Mouse (Mus musculus): ENCODE measurements at regions not wholly inside any gene's neighbourhood (a gene's known extent, or its start where the extent isn't known, plus 50 kb on each side); places are given as distances from the start of the nearest gene placed in this dataset.

DNA sequence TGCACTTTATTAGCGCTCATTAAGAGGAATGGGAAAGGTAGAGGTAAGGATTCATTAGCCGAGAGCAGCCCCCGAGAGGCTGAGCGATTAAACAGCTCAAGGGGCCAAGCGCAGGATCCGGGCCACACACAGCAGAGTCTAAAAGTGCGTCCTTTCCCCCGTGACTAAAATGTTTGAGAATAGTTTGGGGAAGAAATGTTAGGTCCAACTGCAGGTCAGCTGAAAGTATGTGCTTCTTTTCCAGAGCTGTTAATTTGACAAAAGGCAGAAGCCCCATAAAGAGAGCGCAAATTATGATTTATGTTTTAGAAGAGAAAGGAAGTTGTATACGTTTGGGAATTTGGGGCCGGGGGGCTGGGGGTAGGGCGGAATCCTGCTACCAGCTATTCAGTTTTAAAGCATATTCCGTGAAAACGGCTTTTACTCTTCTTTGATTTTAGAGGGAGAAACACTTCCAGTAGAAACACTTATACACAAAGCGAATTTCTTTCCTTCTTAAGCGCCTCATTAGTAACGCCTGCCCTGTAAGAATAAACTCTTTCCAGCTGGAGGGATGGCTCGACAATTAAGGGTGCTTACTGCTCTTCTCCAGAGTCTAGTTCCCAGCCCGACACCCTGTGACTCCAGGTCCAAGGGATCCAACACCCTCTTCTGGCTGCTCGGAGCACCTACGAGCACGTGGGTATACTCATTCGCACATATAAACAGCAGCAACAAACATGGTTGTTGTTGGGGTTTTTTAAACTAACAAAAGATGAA is 210.8 kb upstream of the 1700056E22Rik start:
- no peak overlapping the region for H3K4me3 ChIP-seq (replicated peaks)
- H3K36me3 ChIP-seq = no peaks in the 10 kb centered on the region
- no peaks in the 10 kb centered on the region for H3K27me3 ChIP-seq (replicated peaks)
- no peak for ATAC-seq (ENCODE audit: low FRiP score)
- WGBS = 62% methylated on average over 23 of the region's 23 CpGs
- H3K4me2 ChIP-seq = 0 out of 2 replicates have a peak overlapping the region, but pooled peaks have one; percentile 6
- no peaks in the 10 kb centered on the region for H3K9me3 ChIP-seq (replicated peaks)
- no peaks in the 10 kb centered on the region for H3K4me1 ChIP-seq
- H3K27ac ChIP-seq (replicated peaks) = no peak overlapping the region
- H3K9ac ChIP-seq (replicated peaks) = no peak overlapping the region

DNA sequence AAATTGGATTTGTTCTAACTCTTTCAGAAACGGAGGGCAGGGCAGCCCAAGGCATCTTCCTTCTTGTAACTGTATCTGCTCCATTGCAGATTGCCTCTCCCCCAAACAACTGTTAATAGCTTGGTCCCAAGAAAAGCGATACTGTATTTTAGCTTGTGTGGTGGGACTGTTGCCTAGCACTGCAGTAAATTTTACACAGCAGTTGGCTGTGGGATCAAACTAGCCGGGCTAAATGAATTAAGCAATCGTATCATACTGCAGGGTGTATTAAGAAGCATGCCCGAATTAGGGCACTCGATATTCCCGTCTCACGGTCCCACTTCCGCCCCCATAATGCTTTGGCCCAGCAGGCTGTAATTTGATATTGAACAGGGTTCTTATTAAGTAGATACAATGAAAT is 210.2 kb upstream of the 1700056E22Rik start:
- no peak overlapping the region for H3K9ac ChIP-seq (replicated peaks)
- H3K9me3 ChIP-seq (replicated peaks) = no peaks in the 10 kb centered on the region

DNA sequence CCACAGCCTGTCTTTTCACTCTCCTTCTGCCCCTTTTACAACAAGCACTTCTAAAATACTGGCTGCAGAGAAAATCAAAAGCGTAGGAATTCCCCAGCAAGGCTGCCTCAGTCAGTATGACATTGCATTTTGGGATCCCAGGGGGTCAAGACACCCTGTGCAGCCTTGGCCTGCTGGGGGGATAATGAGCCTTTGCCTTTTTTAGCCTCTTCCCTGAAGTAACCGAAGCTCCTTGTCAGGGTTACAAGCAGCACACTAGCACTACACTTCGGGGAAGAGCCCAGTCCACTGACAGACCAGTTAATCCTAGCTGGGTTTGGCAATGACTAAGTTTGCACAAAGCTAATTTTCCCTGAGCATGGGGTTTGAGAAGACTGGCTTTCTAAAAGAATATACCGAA is 207.7 kb upstream of the 1700056E22Rik start:
- no peak overlapping the region for H3K9ac ChIP-seq (replicated peaks)
- H3K9me3 ChIP-seq (replicated peaks) = no peaks in the 10 kb centered on the region
- ATAC-seq (ENCODE audit: low FRiP score) = no peak
- no peaks in the 10 kb centered on the region for H3K27me3 ChIP-seq (replicated peaks)
- H3K4me3 ChIP-seq (replicated peaks) = no peak overlapping the region
- no peak overlapping the region for H3K4me2 ChIP-seq
- H3K36me3 ChIP-seq = no peaks in the 10 kb centered on the region
- 69% methylated on average over 4 of the region's 4 CpGs for WGBS
- no peaks in the 10 kb centered on the region for H3K4me1 ChIP-seq
- no peak overlapping the region for H3K27ac ChIP-seq (replicated peaks)

More for the DNA sequence above, 210.2 kb upstream of the 1700056E22Rik start:
- WGBS = 60% methylated on average over 9 of the region's 9 CpGs
- H3K4me1 ChIP-seq = no peaks in the 10 kb centered on the region
- no peak overlapping the region for H3K4me3 ChIP-seq (replicated peaks)
- no peak for ATAC-seq (ENCODE audit: low FRiP score)
- no peak overlapping the region for H3K27ac ChIP-seq (replicated peaks)
- H3K36me3 ChIP-seq = no peaks in the 10 kb centered on the region
- H3K4me2 ChIP-seq = 0 out of 2 replicates have a peak overlapping the region, but pooled peaks have one; percentile 6
- no peaks in the 10 kb centered on the region for H3K27me3 ChIP-seq (replicated peaks)

GRCm38 (mm10) chr1:184235131-184235983 is 201.3 kb upstream of the 1700056E22Rik start:
- Histone ChIP-seq H3K9ac (replicated peaks) (peak overlapping the region; percentile 23; the same call in 1 of the 2 replicates), H3K36me3 (no peaks in the 10 kb centered on the region), H3K27ac (replicated peaks) (peak overlapping the region; percentile 25; the same call in 1 of the 2 replicates), H3K27me3 (replicated peaks) (0 out of 2 replicates have a peak, but pooled peaks cover 3% of the 10 kb centered on the region), H3K9me3 (replicated peaks) (no peaks in the 10 kb centered on the region), H3K4me1 (peaks cover 14% of the 10 kb centered on the region; the same call in 1 of the 2 replicates), H3K4me3 (replicated peaks) (peak overlapping the region; percentile 23), H3K4me2 (peak overlapping the region; percentile 58)
- 17% methylated on average over 25 of the region's 25 CpGs for WGBS
- peak; percentile 53; the same call in 1 of the 2 replicates for ATAC-seq (ENCODE audit: low FRiP score)

GRCm38 (mm10) chr1:184234320-184234988 is 200.4 kb upstream of the 1700056E22Rik start:
- no peaks in the 10 kb centered on the region for H3K9me3 ChIP-seq (replicated peaks)
- H3K4me1 ChIP-seq = peaks cover 14% of the 10 kb centered on the region; the same call in 1 of the 2 replicates
- no peaks in the 10 kb centered on the region for H3K36me3 ChIP-seq
- 33% methylated on average over 8 of the region's 8 CpGs for WGBS
- H3K27ac ChIP-seq (replicated peaks) = no peak overlapping the region
- no peak overlapping the region for H3K4me2 ChIP-seq
- ATAC-seq (ENCODE audit: low FRiP score) = no peak
- 0 out of 2 replicates have a peak, but pooled peaks cover 3% of the 10 kb centered on the region for H3K27me3 ChIP-seq (replicated peaks)
- H3K4me3 ChIP-seq (replicated peaks) = no peak overlapping the region
- H3K9ac ChIP-seq (replicated peaks) = no peak overlapping the region

- H3K9ac ChIP-seq (replicated peaks) = no peak overlapping the region
- no peak overlapping the region for H3K4me2 ChIP-seq
- 71% methylated on average over 5 of the region's 5 CpGs for WGBS
- H3K36me3 ChIP-seq = no peaks in the 10 kb centered on the region
- H3K4me1 ChIP-seq = peaks cover 14% of the 10 kb centered on the region; the same call in 1 of the 2 replicates
- H3K27ac ChIP-seq (replicated peaks) = no peak overlapping the region
- H3K27me3 ChIP-seq (replicated peaks) = 0 out of 2 replicates have a peak, but pooled peaks cover 3% of the 10 kb centered on the region
- no peak overlapping the region for H3K4me3 ChIP-seq (replicated peaks)
- ATAC-seq (ENCODE audit: low FRiP score) = no peak
- H3K9me3 ChIP-seq (replicated peaks) = no peaks in the 10 kb centered on the region
Observed at GRCm38 (mm10) chr1:184233741-184234255, 199.7 kb upstream of the 1700056E22Rik start.

DNA sequence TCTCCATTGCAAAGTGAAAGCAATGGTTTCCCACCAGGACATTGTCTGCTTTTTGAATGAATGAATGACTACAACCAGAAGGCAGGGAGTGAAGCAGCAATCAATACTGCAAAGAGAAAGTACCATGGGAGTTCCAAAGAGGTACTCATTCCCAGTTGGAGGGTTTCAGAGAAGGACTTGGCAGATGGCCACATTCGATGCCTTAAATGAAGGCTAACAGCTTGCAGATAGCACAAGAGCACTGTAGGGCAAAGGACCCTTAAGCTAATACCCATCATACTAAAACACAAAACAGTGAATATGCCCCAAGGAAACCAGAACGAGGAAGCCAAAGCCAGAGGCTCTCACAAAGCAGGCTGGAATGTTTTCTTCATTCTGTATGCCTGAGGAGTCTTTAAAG is 188.2 kb upstream of the 1700056E22Rik start:
- no peak for ATAC-seq (ENCODE audit: low FRiP score)
- 66% methylated on average over 2 of the region's 2 CpGs for WGBS
- Histone ChIP-seq H3K27ac (replicated peaks) (no peak overlapping the region), H3K4me1 (no peaks in the 10 kb centered on the region), H3K27me3 (replicated peaks) (no peaks in the 10 kb centered on the region), H3K36me3 (no peaks in the 10 kb centered on the region), H3K4me3 (replicated peaks) (no peak overlapping the region), H3K4me2 (no peak overlapping the region), H3K9ac (replicated peaks) (no peak overlapping the region), H3K9me3 (replicated peaks) (no peaks in the 10 kb centered on the region)

DNA sequence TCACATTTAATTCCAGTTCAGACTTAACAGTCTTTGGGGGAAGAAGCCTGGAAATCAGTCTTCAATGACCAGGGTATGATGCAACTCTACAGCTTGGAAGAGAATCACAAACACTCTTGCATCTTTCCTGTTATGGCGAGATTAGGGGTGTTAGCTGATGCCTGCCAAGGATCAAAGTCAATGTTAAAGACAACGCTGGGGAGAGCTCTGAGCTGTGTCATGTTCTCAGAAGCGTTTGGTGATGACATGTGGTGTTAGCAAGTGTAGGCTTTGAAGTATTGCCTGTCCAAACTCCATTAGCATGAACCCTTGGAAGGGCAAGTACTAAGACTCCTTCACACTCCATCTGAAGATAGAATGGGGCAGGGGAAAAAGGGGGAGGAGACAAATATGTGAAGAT is 187.7 kb upstream of the 1700056E22Rik start:
- Histone ChIP-seq H3K4me3 (replicated peaks) (no peak overlapping the region), H3K36me3 (no peaks in the 10 kb centered on the region), H3K4me1 (no peaks in the 10 kb centered on the region), H3K27me3 (replicated peaks) (no peaks in the 10 kb centered on the region), H3K27ac (replicated peaks) (no peak overlapping the region), H3K4me2 (no peak overlapping the region), H3K9ac (replicated peaks) (no peak overlapping the region), H3K9me3 (replicated peaks) (no peaks in the 10 kb centered on the region)
- no peak for ATAC-seq (ENCODE audit: low FRiP score)
- WGBS = 75% methylated on average over 3 of the region's 3 CpGs

- H3K4me1 ChIP-seq = no peaks in the 10 kb centered on the region
- no peak overlapping the region for H3K27ac ChIP-seq (replicated peaks)
- no peak overlapping the region for H3K4me2 ChIP-seq
- 86% methylated on average over 4 of the region's 4 CpGs for WGBS
- H3K27me3 ChIP-seq (replicated peaks) = no peaks in the 10 kb centered on the region
- no peak overlapping the region for H3K4me3 ChIP-seq (replicated peaks)
- H3K9me3 ChIP-seq (replicated peaks) = no peaks in the 10 kb centered on the region
- H3K9ac ChIP-seq (replicated peaks) = no peak overlapping the region
- ATAC-seq (ENCODE audit: low FRiP score) = no peak
- H3K36me3 ChIP-seq = no peaks in the 10 kb centered on the region
Observed at GRCm38 (mm10) chr1:184197272-184197671, 163.2 kb upstream of the 1700056E22Rik start.

DNA sequence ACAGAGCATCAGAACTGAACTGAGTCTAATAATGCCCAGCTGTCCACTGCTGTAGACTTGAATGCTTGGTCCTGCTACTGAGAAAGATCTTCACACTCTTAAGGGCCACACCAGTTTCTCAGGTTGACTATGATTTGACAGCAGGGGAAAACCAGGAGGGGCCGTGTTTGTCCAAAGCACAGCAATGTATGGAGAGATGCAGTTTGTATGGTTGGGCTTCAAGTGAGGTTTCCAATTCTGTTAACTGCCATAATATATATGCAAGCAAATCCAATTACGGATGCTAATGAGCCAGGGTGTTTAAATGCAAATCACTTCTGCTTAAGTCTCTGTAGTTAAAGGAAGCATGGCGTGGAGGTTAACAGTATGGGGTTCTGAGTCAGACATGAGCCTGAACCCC is 157.2 kb upstream of the 1700056E22Rik start:
- no peak overlapping the region for H3K27ac ChIP-seq (replicated peaks)
- 49% methylated on average over 3 of the region's 3 CpGs for WGBS
- H3K4me1 ChIP-seq = peaks cover 6% of the 10 kb centered on the region; the same call in 1 of the 2 replicates
- H3K4me3 ChIP-seq (replicated peaks) = no peak overlapping the region
- no peaks in the 10 kb centered on the region for H3K9me3 ChIP-seq (replicated peaks)
- H3K4me2 ChIP-seq = no peak overlapping the region
- H3K27me3 ChIP-seq (replicated peaks) = no peaks in the 10 kb centered on the region
- H3K9ac ChIP-seq (replicated peaks) = no peak overlapping the region
- no peaks in the 10 kb centered on the region for H3K36me3 ChIP-seq
- ATAC-seq (ENCODE audit: low FRiP score) = no peak

DNA sequence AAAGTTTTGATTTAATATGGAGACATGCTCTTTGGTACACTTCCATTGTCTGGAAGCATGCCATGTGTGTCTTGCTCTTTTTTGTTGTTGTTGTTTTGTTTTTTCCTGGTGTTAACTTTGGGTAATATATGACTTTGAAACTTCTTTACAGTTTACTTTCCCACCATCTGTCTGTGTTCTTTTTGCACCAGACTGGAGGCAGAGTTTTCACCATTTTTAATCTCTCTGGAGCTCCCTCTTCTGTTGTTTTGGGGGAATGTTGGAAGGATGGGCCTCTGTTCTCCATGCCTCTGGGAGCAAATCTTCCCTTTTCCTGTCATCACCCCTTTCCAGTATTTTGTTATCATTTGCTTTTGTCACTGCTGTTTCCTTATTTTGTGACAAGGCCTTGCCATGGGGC is 153.5 kb upstream of the 1700056E22Rik start:
- Histone ChIP-seq H3K27me3 (replicated peaks) (no peaks in the 10 kb centered on the region), H3K9me3 (replicated peaks) (no peaks in the 10 kb centered on the region), H3K4me3 (replicated peaks) (no peak overlapping the region), H3K36me3 (no peaks in the 10 kb centered on the region), H3K9ac (replicated peaks) (no peak overlapping the region), H3K4me1 (peaks cover 6% of the 10 kb centered on the region; the same call in 1 of the 2 replicates), H3K4me2 (no peak overlapping the region), H3K27ac (replicated peaks) (no peak overlapping the region)
- ATAC-seq (ENCODE audit: low FRiP score) = no peak

Data from neural tube, embryonic 15.5 days (tissue).